Comparison of ENCODE assay signal across 30 mouse cellular contexts in genomic region chr7:19486549-19486948, GRCm38 (mm10). TPM values are rescaled to one million over a fixed set of nuclear protein-coding genes. Genes with fewer than 3 reads are reported as not detected.
"Had no signal": no experiment of that assay in that cellular context is flagged by ENCODE, and none has a peak within 500 bp of the region (broad histone marks: within the 10 kb centered on the region; RNA-seq: fewer than 3 reads in every experiment).

No protein-coding gene starts in this region.

- H3K27ac ChIP-seq: gastrocnemius, adult 2 months; heart, embryonic 10.5 days; hindbrain, embryonic 13.5 days; hindbrain, embryonic 15.5 days; hindbrain, postnatal 0 days; kidney, embryonic 15.5 days; kidney, postnatal 0 days; limb, embryonic 13.5 days; limb, embryonic 15.5 days had no signal

- ATAC-seq: hindbrain, postnatal 0 days; intestine, embryonic 16.5 days had no signal

- DNase-seq: gastrocnemius, adult 2 months; gastrocnemius, postnatal 10 days; gastrocnemius, postnatal 25 days; heart, adult 18-20 months; heart, postnatal 10 days; heart, postnatal 4 days; kidney, adult 11 months; kidney, adult 2 months; kidney, adult 9 months; kidney, postnatal 14 days; kidney, postnatal 36 days; layer of hippocampus, adult 9-11 months; layer of hippocampus, postnatal 36 days; left cerebral cortex, postnatal 4 days had no signal

- H3K4me3 ChIP-seq: gastrocnemius, adult 2 months; heart, embryonic 10.5 days; heart, embryonic 12.5 days; hindbrain, embryonic 13.5 days; hindbrain, embryonic 15.5 days; kidney, embryonic 15.5 days; limb, embryonic 13.5 days; limb, embryonic 15.5 days had no signal

- H3K36me3 ChIP-seq: hindbrain, embryonic 13.5 days; hindbrain, embryonic 15.5 days; kidney, embryonic 15.5 days; limb, embryonic 13.5 days; limb, embryonic 15.5 days had no signal

- H3K9me3 ChIP-seq: heart, embryonic 10.5 days; heart, embryonic 12.5 days; hindbrain, embryonic 13.5 days; hindbrain, embryonic 15.5 days; kidney, embryonic 15.5 days; limb, embryonic 13.5 days; limb, embryonic 15.5 days had no signal

RNA-seq across cellular contexts. Expression of gene Nkpd1, which starts 31.1 kb away (rescaled TPM):
- total RNA-seq: gastrocnemius, adult 2 months; gastrocnemius, postnatal 10 days; gastrocnemius, postnatal 25 days; granulocyte monocyte progenitor cell, adult 5-6 weeks; heart, adult 8-10 months; heart, postnatal 10 days; heart, postnatal 25 days; heart, postnatal 4 days had no signal
- polyA plus RNA-seq: heart, embryonic 14.5 days; heart, embryonic 16.5 days; kidney, postnatal 0 days; liver, embryonic 11.5 days had no signal
